Mouse (Mus musculus) monocyte, adult 5-6 weeks (primary cell): ENCODE data around the gene Atad1. TPM values are rescaled to one million over a fixed set of nuclear protein-coding genes. Genes with fewer than 3 reads are reported as not detected.

Experiments used
- ATAC-seq: fragments of 153-309, 156-312 bp; replicated peaks from 2 replicates; pipeline ENCODE4 v1.8.0; 2017; ENCODE audit warnings: mild to moderate bottlenecking; ENCODE audit not compliant: low TSS enrichment, insufficient number of reproducible peaks, severe bottlenecking, poor library complexity, low FRiP score
- total RNA-seq: library from RNA; stranded (forward); fragments of 200-1000, 200-491, 200-594 nt; gene quantifications from 3 replicates; pipeline ENCODE4 v1.2.3, GENCODE M21; 2017

Atad1 gene
- total RNA-seq, 1 experiment from 2014 or later, result 49.5 TPM

GRCm38 (mm10) chr19:32753386-32753785, 13.8 kb upstream of the Atad1 start:
- ATAC-seq, result no peak

DNA sequence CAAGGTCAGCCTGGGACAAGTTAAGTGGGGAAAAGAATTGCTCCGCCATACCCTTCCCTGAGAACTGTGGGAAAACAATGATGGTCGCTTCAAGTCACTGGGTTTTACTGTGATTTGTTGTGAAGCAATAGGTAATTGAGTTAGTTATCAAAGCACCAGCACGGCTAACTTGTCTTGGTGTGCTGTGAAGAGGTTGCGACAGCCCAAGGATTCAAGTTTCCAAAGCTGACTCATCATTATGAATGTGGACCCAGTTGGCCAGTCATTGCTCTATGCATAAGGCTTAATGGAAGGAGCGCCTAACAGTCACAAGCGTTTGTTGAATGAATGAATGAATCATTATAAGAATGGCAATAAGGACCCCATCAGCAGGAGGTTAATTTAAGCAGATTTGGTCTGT, 12.8 kb upstream of the Atad1 start:
- no peak for ATAC-seq

DNA sequence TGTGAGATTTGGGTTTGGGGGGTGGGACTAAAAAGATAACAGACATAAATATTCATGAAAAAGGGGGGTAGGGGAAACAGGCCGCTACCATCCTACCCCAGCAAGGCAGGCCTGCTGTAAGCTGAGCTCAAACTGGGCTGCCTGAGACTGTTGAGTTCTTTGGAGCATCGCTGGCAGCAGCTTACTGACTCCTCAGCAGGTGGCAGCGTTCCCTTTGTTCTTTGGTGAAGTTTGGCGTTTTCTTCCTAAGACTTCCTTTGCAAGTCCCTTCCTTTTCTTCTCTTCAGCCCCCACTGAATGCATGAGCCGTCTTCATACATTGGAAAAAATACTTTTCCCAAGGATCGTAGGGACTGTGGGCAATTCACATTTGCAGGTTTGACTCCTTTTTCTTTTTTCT, 9.8 kb upstream of the Atad1 start:
- no peak for ATAC-seq

DNA sequence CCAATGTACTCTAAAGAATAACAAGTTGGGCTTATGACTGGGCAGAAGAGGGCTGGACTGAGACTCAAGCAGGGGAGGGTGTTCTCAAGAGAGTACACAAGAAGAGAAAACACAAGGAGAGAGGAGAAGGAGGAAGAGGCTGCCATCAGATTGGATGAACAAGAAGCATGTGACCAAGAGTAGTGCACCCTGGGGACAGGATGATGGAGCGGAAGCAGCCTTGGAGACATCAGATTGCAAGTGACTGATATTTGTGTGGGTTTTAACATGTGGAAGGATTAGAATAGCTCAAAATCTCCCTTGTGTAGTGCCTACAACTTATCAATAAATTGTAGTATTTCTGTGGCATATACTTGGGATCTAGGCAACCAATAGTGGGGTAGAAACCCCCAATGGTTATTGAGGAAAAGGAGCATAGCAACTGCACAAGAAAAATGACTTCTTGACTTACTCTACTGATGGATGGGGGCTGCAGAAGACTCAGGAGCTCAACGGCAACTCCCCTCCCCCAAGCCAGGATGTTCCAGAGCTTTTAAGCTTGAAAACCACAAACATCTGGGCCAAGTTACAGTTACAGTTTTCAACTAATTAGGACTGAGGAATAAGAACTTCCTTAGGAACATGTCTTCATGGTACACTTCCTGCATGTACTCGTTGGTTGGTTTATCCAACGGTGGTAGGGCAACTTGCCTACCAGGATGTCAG, 1.2 kb upstream of the Atad1 start:
- ATAC-seq, result no peak

DNA sequence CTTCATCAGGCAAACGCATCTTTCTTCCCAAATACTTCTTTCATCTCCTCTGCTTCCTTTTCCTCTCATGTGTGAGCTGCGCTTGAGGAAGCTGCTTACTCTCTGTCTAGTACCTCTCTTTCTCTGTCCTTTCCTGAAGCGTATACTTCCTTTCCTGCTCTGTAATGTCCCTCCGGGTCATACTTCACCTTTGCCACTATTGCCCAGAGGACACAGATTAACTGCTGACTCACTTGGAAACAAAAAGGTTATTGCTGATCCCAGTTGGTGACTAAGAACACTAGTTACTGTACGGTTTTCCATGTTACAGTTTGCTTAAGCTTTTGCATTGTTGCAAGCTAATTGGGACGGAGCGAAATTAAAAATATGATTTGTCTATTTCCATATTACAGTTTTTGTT, 1.7 kb downstream of the Atad1 start:
- ATAC-seq, result no peak

DNA sequence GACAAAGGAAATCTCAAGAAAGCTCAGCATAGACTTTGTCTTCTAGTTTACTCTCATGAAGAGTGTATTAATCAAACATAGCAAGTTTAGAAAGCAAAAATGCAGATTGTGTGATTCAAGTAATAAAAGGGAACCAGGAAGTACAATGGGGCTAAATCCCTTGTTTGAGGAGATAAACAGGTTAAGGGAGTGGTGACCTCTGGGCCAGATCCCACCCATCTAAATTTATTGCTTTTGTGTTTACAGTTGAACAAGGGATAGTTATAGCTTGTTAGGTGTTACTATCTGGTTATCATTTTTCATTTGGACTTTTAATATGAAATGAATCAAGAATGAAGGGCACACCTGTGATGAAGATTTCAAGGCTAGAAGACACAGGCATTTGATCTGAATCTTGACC, 6.7 kb downstream of the Atad1 start:
- no peak for ATAC-seq

GRCm38 (mm10) chr19:32729785-32730184, 9.8 kb downstream of the Atad1 start:
- no peak for ATAC-seq

- ATAC-seq, result no peak
Measured at GRCm38 (mm10) chr19:32726451-32727325, 12.9 kb downstream of the Atad1 start.

DNA sequence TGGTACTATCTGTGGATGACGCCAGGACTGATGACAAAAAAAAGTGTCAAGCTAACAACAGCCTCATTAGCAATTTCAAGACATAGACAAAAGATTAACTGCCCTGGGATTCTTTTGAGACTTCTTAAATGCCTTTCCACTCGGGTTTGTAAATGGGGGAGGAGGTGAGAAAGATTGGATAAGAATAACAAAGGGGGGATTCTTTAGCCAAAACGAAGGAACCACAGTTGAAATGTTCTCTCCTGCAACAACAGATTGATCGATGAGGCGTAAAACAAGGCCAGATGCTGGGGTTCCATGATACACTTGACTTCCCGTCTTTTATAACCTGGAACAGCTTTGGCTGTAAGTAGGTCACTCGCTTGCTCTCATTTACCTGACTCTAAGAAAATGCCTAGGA, 15.8 kb downstream of the Atad1 start:
- no peak for ATAC-seq

- no peak for ATAC-seq
Measured at GRCm38 (mm10) chr19:32720319-32720718, 19.3 kb downstream of the Atad1 start.

DNA sequence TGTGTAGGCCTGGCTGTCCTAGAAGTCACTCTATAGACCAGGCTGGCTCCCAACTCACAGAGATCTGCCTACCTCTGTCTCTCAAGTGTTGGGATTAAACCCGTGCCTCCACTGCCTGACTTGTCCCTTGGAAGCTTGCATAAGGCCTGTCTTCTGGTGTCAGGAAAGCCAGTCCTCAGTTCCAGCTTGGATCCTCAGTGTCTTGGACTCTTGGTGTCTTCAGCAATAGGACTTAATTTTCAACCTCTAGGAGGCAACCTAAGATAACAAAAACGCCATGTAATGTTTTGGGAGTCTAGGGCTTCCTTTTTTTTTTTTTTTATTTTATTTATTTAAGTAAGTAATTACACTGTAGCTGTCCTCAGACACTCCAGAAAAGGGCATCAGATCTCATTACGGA, 22.0 kb downstream of the Atad1 start:
- no peak for ATAC-seq

- ATAC-seq, result no peak
Measured at GRCm38 (mm10) chr19:32715681-32716080, 23.9 kb downstream of the Atad1 start.

- ATAC-seq, result peak; percentile 56
Measured at GRCm38 (mm10) chr19:32715201-32715600, 24.4 kb downstream of the Atad1 start.

- no peak for ATAC-seq
Measured at GRCm38 (mm10) chr19:32713471-32713870, 26.1 kb downstream of the Atad1 start.

DNA sequence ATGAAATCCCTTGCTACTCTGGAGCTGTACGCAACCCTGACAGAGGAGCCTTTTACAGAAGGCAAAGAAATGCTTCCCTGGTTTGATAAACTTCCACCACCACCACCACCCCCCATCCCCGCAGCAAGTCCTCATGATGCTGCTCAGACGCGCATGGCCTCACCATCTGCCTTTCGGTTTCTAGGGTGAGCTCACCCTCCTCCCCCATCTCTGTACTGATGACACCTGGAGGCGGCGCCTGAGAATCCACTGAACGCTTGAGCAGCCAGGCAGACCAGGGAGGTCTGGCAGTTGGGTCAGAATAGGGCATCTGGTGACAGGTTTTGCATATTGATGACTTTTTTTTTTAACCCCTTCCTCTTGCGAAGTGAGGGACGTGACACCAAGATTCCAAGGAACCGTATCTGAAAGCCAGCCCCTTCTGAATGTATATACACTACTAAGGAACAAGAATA, 27.0 kb downstream of the Atad1 start:
- ATAC-seq, result peak; percentile 86

DNA sequence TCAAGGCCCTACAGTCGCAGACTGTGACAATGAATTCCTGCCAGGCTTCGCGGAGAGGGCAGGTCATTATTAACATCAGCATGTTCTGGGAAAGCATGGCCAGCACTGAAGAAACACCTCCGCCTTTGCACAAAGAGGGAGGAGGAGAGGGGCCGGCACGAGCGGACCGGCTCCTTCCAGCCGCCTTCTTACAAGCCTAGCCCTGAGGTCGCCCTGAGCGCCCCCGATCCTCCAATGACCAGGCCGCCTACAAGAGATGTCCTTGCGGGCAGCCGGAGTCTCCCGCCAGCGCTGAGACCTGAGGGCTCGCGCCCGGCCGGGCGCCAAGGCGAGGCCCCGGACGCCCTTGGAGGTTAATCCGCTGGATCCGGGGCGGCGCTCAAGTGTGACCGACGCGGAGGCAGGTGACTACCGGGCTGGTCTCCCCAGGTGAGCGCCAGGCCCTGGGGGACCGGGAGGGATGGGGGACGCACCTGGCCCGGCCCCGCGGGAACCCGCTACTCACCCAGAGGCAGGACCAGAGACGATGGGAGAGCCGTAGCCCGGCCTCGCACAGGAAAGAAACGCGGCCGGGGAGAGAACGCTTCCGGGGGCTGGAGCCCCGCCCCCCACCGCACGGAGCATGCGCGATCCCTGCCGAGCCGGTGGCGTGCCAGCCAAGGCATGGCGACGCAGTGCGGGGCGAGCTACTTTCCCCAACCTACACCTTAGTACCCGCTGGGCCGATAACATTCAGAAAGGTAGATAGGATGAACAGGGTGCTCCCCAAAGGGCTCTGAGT, 27.6 kb downstream of the Atad1 start:
- peak; percentile 46 for ATAC-seq

DNA sequence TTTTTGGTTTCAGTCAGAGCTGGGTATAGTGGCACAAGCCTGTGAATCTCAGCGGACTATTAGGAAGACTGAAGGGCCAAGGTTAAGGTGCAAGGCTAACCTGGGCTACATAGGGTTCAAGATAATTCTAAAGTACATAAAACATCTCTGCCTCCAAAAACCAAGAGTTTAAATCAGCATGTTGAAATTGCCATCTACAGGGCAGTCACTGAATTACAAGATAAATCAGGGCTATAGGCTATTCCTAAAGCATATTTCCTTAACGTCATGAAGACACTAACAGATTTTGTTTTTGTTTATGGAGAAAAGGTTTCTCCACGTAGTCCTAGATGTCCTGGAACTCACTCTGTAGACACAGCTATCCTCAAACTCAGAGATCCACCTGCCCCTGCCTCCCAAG, 29.3 kb downstream of the Atad1 start:
- ATAC-seq, result no peak

DNA sequence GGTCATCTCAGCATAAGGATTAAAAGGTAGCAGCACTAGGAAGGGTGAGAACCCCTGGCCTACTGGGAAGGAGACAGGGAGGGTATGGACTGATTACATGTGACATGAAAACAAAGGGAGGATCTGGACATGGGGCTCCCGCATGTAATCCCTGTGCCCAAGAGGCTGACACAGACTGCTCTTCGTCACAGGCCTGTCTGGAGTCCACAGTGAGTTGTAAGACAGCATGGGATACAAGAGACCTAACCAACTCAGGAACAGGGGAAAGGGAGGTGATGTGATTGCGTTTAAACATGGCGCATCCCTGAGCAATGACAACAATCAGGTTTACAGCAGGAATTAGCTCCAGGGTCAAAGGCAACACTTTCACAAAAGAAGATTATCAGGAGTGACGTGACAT, 30.6 kb downstream of the Atad1 start:
- ATAC-seq, result no peak

DNA sequence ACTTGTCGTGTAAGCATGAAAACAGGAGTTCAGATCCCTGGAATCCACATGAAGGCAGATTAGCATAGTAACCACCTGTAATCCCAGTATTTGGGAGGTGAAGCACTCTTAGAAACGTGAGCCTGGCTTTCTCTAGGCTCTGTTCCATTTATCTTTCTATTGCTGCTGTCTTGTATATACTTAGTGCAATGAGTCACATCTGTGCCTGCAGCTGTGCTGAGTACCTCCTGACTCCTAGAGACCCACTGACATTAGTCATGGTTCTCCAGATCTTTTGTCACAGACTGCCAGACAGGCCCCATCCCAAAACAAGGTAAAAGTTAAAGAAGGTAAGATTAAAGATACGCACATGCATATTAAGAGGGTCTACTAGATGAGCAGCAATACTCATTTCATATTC, 37.4 kb downstream of the Atad1 start:
- ATAC-seq, result no peak
